Mouse (Mus musculus) gastrocnemius, adult 2 months (tissue): ENCODE measurements around the gene Metap1d. TPM values are rescaled to one million over a fixed set of nuclear protein-coding genes. Genes with fewer than 3 reads are reported as not detected.
A peak's percentile ranks its signal among the peaks of the same experiment; 100 is the strongest.

Experiments
- DNase-seq: peaks from one replicate; pipeline ENCODE4 v3.0.0; 2022
- H3K27ac ChIP-seq: fragments of 200-600 bp; 2 replicates; pipeline ENCODE4 v1.8.1; 2022; ENCODE audit warnings: mild to moderate bottlenecking
- H3K4me3 ChIP-seq: fragments of 200-600 bp; 2 replicates; pipeline ENCODE4 v1.8.1; 2022; ENCODE audit warnings: mild to moderate bottlenecking, moderate library complexity
- CTCF ChIP-seq: fragments of 200-600 bp; IDR thresholded peaks from 2 replicates; pipeline ENCODE4 v1.8.1; 2022; ENCODE audit warnings: antibody characterized with exemption, mild to moderate bottlenecking, moderate library complexity
- intact Hi-C: fragments of 180-260 bp; cut with DNase I; formaldehyde crosslinking; loops from one replicate; pipeline ENCODE4 v1.15.1; 2025
- total RNA-seq, 2 experiments: library from RNA; stranded (reverse); gene quantifications; 2 replicates each; pipeline ENCODE4 v1.2.3; 2021

The Metap1d gene
- total RNA-seq, 2 experiments from 2014 or later, result 29.0 to 32.8 TPM

DNA sequence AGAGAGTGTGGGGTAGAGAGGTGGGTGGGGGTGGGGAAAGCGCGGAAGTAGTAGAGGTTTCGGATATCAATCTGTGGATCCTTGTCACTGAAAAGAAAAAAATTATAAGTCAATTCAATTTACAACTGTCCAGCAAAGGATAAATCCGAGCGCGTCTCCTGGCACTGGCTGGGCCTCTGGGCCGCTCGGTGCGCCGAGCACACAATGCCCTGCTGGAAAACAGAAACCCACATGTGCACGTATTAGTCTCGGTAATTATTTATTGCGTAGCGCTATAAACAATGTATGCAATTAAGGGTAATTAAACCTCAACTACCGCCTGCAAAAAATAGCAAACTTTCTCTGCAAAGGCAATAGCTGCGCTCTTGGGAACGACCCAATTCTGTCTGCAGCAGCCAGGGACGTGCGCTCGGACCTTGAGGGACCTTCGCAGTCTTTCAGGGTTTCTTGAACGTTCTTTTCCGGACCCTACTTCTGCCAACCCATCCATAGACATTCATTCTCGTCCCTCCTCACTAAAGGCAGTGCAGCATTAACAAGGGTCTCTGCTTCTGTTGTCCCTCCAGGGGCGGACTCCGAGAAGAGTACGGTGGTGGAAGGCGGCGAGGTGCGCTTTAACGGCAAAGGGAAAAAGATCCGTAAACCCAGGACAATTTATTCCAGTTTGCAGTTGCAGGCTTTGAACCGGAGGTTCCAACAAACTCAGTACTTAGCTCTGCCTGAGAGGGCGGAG lies 77.5 kb downstream of the Metap1d start:
- TF ChIP-seq CTCF, result no peak
- Histone ChIP-seq H3K27ac (no peak overlapping the region), H3K4me3 (peak overlapping the region; percentile 67)
- no peak for DNase-seq
- intact Hi-C loops, result no loop called here

GRCm38 (mm10) chr2:71531124-71531590 lies 78.1 kb downstream of the Metap1d start:
- H3K4me3 ChIP-seq, result no peak overlapping the region
- H3K27ac ChIP-seq, result no peak overlapping the region
- DNase-seq, result no peak
- no peak for TF ChIP-seq CTCF
- intact Hi-C loops, result no loop called here

GRCm38 (mm10) chr2:71531990-71532970 lies 79.2 kb downstream of the Metap1d start:
- Histone ChIP-seq H3K4me3 (no peak overlapping the region), H3K27ac (no peak overlapping the region)
- TF ChIP-seq CTCF, result no peak
- DNase-seq, result no peak
- intact Hi-C loops, result no loop called here

- no peak for TF ChIP-seq CTCF
- no peak overlapping the region for H3K27ac ChIP-seq
- no peak for DNase-seq
- intact Hi-C loops, result no loop called here
- H3K4me3 ChIP-seq, result no peak overlapping the region
Measured at GRCm38 (mm10) chr2:71533094-71533493, 80.0 kb downstream of the Metap1d start.

DNA sequence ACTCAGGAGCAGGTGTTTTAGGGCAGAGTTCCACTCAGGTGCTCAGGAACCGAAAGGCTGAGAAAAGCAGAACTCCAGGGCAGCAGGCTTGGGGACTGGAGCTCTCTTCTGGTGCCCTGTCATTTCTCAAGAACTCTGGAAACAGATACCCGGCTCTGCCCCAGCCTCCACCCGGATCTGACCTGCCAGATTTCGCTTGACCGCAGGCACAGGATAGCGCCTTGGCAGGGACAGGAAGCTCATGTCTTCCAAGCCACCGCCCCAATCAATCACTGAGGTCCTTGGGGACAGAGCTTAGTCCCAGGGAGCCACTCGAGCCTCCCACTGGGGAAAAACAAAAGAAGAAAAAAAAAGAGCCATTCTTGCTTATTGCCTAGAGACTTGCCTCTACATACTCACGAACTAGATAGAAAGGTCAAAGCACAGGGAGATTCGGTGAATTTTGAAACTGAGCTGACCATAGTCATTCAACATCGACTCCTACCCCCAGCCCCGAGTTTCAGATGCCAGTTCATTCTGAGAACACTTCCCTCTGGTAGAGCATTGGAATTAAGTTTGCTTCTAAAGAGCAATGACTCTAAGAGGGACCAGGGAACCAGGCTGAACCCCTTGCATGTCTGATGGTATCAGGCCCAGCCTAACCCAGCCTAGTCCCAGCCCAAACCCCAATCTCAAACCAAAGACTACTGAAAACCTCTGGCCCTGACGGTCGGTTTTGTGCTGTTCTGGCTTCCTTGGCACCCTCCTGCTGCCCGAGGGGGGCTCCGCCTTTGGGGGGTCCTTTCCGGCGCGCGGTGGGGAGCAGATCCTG lies 81.4 kb downstream of the Metap1d start:
- DNase-seq, result no peak

DNA sequence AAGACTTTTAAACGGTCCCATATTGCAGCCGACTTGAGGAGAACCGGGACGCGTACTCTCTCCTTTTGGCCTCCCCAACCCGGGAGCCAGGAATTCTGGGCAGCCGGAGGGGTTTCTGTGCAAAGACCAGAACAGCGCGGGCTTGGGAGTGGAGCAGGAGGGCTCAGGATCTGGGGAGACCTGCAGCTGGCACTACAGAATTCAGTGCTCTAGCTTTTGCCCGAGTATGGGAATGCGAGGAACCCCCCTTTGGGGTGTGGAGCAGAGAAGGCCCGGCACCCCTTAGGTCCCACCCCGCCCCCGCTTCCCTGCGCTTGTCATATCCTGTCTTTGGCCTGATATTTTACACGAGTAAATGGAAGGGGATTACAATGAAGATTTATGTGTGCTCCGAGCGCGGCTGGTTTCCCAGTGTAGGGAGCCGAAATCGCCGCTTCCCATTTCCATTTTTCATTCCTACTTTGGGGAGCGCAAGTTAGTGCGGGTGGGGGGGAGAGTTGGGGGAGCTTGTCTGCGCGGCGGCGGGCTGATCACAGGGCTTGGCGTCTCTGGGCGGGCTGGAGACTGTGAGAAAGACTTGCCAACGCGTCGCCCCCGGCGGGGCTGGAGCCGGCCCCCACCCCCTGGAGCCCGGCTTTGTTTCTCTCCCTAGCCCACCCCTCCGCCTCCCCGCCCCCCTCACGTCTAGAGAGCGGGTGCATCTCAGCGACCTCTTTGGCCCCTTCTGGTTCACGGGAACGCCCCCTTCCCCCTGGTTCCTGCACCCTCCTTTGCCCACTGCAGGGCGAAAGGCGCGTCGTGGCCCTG lies 87.7 kb downstream of the Metap1d start:
- TF ChIP-seq CTCF, result no peak
- intact Hi-C loops, result loop anchor here (10.0 kb wide), 1 partner anchor 836 kb away; no protein-coding TSS in a partner anchor

More for the DNA sequence above, 81.4 kb downstream of the Metap1d start:
- Histone ChIP-seq H3K27ac (no peak overlapping the region), H3K4me3 (no peak overlapping the region)
- TF ChIP-seq CTCF, result no peak
- intact Hi-C loops, result loop anchor here (5.0 kb wide), 1 partner anchor 1743 kb away; no protein-coding TSS in a partner anchor

GRCm38 (mm10) chr2:71541418-71542226 lies 88.5 kb downstream of the Metap1d start:
- intact Hi-C loops, result loop anchor here (10.0 kb wide), 1 partner anchor 837 kb away; no protein-coding TSS in a partner anchor
- Histone ChIP-seq H3K27ac (no peak overlapping the region), H3K4me3 (peak overlapping the region; percentile 15; the same call in 1 of the 2 replicates)
- no peak for DNase-seq
- no peak for TF ChIP-seq CTCF

More for the DNA sequence above, 87.7 kb downstream of the Metap1d start:
- H3K27ac ChIP-seq, result no peak overlapping the region
- peak overlapping the region; percentile 15 for H3K4me3 ChIP-seq
- DNase-seq, result no peak

GRCm38 (mm10) chr2:71542227-71542815 lies 89.2 kb downstream of the Metap1d start:
- no peak for TF ChIP-seq CTCF
- H3K4me3 ChIP-seq, result no peak overlapping the region
- intact Hi-C loops, result loop anchor here (10.0 kb wide), 1 partner anchor 838 kb away; no protein-coding TSS in a partner anchor
- H3K27ac ChIP-seq, result no peak overlapping the region
- DNase-seq, result no peak

- no peak for TF ChIP-seq CTCF
- peak; percentile 47 for DNase-seq
- Histone ChIP-seq H3K4me3 (peak overlapping the region; percentile 49), H3K27ac (no peak overlapping the region)
- intact Hi-C loops, result loop anchor here (10.0 kb wide), 1 partner anchor 838 kb away; no protein-coding TSS in a partner anchor
Measured at GRCm38 (mm10) chr2:71542816-71543301, 89.8 kb downstream of the Metap1d start.

DNA sequence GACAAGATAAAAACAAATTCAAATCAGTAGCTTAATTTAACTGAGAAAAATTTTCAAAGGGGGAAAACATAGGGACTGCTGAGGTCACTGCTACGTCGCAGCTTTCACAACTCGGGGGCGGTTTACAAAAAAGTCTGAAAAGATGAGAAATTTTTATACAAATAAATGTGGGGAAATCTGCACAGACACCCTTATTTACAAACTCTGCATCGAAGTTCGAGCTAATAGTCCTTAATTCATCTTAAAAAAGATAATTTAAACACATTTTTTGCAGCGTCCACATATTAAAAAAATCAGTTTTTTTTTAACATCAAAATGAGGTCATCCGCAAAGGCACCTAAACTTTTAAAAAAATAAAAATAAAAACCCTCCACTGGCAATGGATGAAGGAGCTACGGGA lies 90.5 kb downstream of the Metap1d start:
- Histone ChIP-seq H3K27ac (no peak overlapping the region), H3K4me3 (no peak overlapping the region)
- no peak for TF ChIP-seq CTCF
- intact Hi-C loops, result loop anchor here (10.0 kb wide), 1 partner anchor 839 kb away; no protein-coding TSS in a partner anchor
- DNase-seq, result no peak
